In the genomic region with DNA sequence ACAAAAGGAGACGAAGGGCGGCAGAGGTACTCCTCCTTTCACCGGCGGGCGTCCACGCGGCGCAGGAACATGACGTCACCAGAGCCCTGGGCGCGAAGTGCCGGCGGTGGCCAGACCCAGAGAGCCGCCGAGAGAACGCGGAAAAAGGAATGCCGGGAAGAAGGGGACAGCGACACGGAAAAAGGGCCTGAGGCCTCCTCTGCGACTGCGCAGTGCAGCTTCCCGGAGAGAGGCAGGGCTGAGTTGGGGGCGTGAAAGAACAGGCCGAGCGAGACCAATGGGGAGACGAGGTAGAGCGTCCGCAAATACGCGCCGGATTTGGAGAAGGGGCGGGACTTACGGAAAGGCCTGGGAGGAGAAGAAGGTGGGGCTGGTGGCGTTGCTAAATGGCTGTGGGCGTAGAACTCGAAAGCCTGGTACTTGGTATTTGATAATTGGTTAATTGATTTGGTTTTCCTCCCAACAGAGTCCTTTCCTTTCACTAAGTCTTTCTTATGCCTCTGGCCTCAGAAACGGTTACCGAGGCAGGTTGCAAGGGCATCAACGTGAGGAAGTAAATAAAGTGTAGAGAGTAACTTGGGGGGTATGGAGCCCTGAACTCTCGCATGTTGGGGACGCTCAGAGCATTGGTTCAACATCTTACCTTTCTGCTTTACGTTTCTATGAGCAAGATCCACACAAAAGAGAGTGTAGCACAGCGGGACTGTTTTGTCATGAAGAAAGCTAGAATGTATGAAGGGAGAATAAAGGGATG, we compare ENCODE assay signal across 8 mouse cellular contexts. TPM values are rescaled to one million over a fixed set of nuclear protein-coding genes. Genes with fewer than 3 reads are reported as not detected.
DNase-seq lines count a peak whose midpoint lies in the region; ATAC-seq lines count a peak whose summit lies in the region.

A gene (minus strand): TSS at position 183 of the 754 bp plus-strand sequence.

- DNase-seq in B cell, adult 2 months, result peak; percentile 81 to 84
- DNase-seq in brain, adult 2 months (ENCODE audit: low read depth, low spot score), result peak; percentile 98
- DNase-seq in heart, embryonic 10.5 days (ENCODE audit: low spot score), result peak; percentile 98
- peak; percentile 93 for DNase-seq in liver
- peak; percentile 84 to 89 for DNase-seq in spleen, postnatal 4 days (ENCODE audit: low spot score in 2 of 2)

- H3K9ac ChIP-seq in kidney, embryonic 15.5 days, result peak within 1 kb of the TSS; percentile 75

- WGBS in heart, embryonic 10.5 days, result 12% methylated on average over 44 of the region's 44 CpGs
- 18% methylated on average over 44 of the region's 44 CpGs for WGBS in kidney, embryonic 15.5 days

- H3K27ac ChIP-seq in heart, embryonic 10.5 days, result peak within 1 kb of the TSS; percentile 87
- H3K27ac ChIP-seq in kidney, embryonic 15.5 days, result peak within 1 kb of the TSS; percentile 58

- H3K27me3 ChIP-seq in heart, embryonic 10.5 days (ENCODE audit: insufficient read depth, poor library complexity, severe bottlenecking), result no peaks in the 10 kb centered on the region
- no peaks in the 10 kb centered on the region for H3K27me3 ChIP-seq in kidney, embryonic 15.5 days

- H3K9me3 ChIP-seq in heart, embryonic 10.5 days, result no peaks in the 10 kb centered on the region
- no peaks in the 10 kb centered on the region for H3K9me3 ChIP-seq in kidney, embryonic 15.5 days (replicated peaks)

- peak within 1 kb of the TSS; percentile 70 for H3K4me3 ChIP-seq in heart, embryonic 10.5 days
- peak within 1 kb of the TSS; percentile 72 for H3K4me3 ChIP-seq in kidney, embryonic 15.5 days (replicated peaks)

- no peaks in the 10 kb centered on the region for H3K4me1 ChIP-seq in heart, embryonic 10.5 days
- 0 out of 2 replicates have a peak, but pooled peaks cover 4% of the 10 kb centered on the region for H3K4me1 ChIP-seq in kidney, embryonic 15.5 days

- no peaks in the 10 kb centered on the region for H3K36me3 ChIP-seq in heart, embryonic 10.5 days
- 0 out of 2 replicates have a peak, but pooled peaks cover 2% of the 10 kb centered on the region for H3K36me3 ChIP-seq in kidney, embryonic 15.5 days

- peak; percentile 98 for ATAC-seq in erythroblast, adult 5-6 weeks (replicated peaks; ENCODE audit: low FRiP score, poor library complexity, severe bottlenecking)
- ATAC-seq in kidney, embryonic 15.5 days (replicated peaks; ENCODE audit: low FRiP score), result peak; percentile 99
- peak; percentile 100 for ATAC-seq in monocyte, adult 5-6 weeks (replicated peaks; ENCODE audit: insufficient number of reproducible peaks, low FRiP score, low TSS enrichment, poor library complexity, severe bottlenecking)

- H3K4me2 ChIP-seq in kidney, embryonic 15.5 days, result peak within 1 kb of the TSS; percentile 58

RNA-seq across cellular contexts. Expression of the gene that starts here (rescaled TPM):
- 6.5 and 10.9 TPM in 2 replicates for total RNA-seq in erythroblast, adult 5-6 weeks (2015; ENCODE audit: low replicate concordance)
- total RNA-seq in erythroblast, adult 5-6 weeks (2017; ENCODE audit: low replicate concordance), result 5.9 and 6.8 TPM in 2 replicates
- polyA plus RNA-seq in heart, embryonic 10.5 days (2016; fragmentation: Nextera tagmentation; extraction: Ambion mirVana), result 24.8 and 29.2 TPM in 2 replicates
- 26.4 and 29.7 TPM in 2 replicates for polyA plus RNA-seq in kidney, embryonic 15.5 days (2015; fragmentation: Nextera tagmentation; extraction: Ambion mirVana)
- 7.4 to 9.4 TPM (median 8.1 TPM) in 3 replicates for total RNA-seq in monocyte, adult 5-6 weeks (2017)

Comparison
In these comparisons a context has a peak if more than half of its experiments do, and no peak if none do; other contexts are left out.
1. Peak in every context shown above with its lines: DNase-seq, ATAC-seq, H3K4me3 ChIP-seq and H3K27ac ChIP-seq.